ENCODE assay signal across 28 mouse cellular contexts in genomic region chr1:24347621-24348160, GRCm38 (mm10).
A peak's percentile ranks its signal among the peaks of the same experiment; 100 is the strongest.
DNase-seq lines count a peak whose midpoint lies in the region; ATAC-seq lines count a peak whose summit lies in the region.
"Had no signal": no experiment of that assay in that cellular context is flagged by ENCODE, and none has a peak within 500 bp of the region (broad histone marks: within the 10 kb centered on the region; RNA-seq: fewer than 3 reads in every experiment).

No protein-coding gene starts in this region.

- no peaks in the 10 kb centered on the region for H3K9me3 ChIP-seq in kidney, embryonic 14.5 days (ENCODE audit: control insufficient read depth, low read length)
- H3K9me3 ChIP-seq in midbrain, embryonic 13.5 days: no peaks in the 10 kb centered on the region
- H3K9me3 ChIP-seq: embryonic facial prominence, embryonic 10.5 days; embryonic facial prominence, embryonic 13.5 days; forebrain, embryonic 12.5 days; forebrain, embryonic 15.5 days; G1E; heart, embryonic 13.5 days had no signal

- H3K36me3 ChIP-seq in kidney, embryonic 14.5 days (ENCODE audit: control insufficient read depth, insufficient read depth, low read length): no peaks in the 10 kb centered on the region
- no peaks in the 10 kb centered on the region for H3K36me3 ChIP-seq in midbrain, embryonic 13.5 days
- H3K36me3 ChIP-seq: embryonic facial prominence, embryonic 10.5 days; embryonic facial prominence, embryonic 13.5 days; forebrain, embryonic 12.5 days; forebrain, embryonic 15.5 days; G1E; heart, embryonic 13.5 days had no signal

- peak; percentile 36 for DNase-seq in kidney, adult 11 months
- DNase-seq in kidney, postnatal 10 days: no peak
- peak; percentile 81 for DNase-seq in kidney, adult 9 months
- peak; percentile 44 for DNase-seq in ES-CJ7 (ENCODE audit: low read depth, low spot score)
- DNase-seq: adrenal gland, adult 8-10 months; adrenal gland, postnatal 25 days; cerebellum, adult 11-12 months; cerebellum, adult 8-10 months; cerebellum, postnatal 10 days; cerebellum, postnatal 36 days; embryo, embryonic 11 days; gastrocnemius, postnatal 25 days; heart, adult 18-20 months; heart, postnatal 14 days; heart, postnatal 4 days had no signal

- H3K27ac ChIP-seq in kidney, embryonic 14.5 days (ENCODE audit: low read depth, low read length): no peak overlapping the region
- H3K27ac ChIP-seq in midbrain, embryonic 13.5 days: no peak overlapping the region
- H3K27ac ChIP-seq: embryonic facial prominence, embryonic 10.5 days; embryonic facial prominence, embryonic 13.5 days; forebrain, embryonic 12.5 days; forebrain, embryonic 15.5 days; heart, embryonic 13.5 days; hindbrain, embryonic 14.5 days; hindbrain, postnatal 0 days had no signal

- ATAC-seq in kidney, embryonic 14.5 days (ENCODE audit: low FRiP score, low TSS enrichment): no peak
- no peak for ATAC-seq in midbrain, embryonic 13.5 days
- ATAC-seq: activated CD4-positive, CD25-positive, alpha-beta regulatory T cell, adult 4 months; forebrain, embryonic 15.5 days; hindbrain, postnatal 0 days; Patski had no signal

- no peak overlapping the region for H3K4me2 ChIP-seq in kidney, embryonic 14.5 days (replicated peaks; ENCODE audit: low read depth, low read length)
- H3K4me2 ChIP-seq in midbrain, embryonic 13.5 days (replicated peaks): no peak overlapping the region
- H3K4me2 ChIP-seq: embryonic facial prominence, embryonic 13.5 days; forebrain, embryonic 12.5 days; forebrain, embryonic 15.5 days; heart, embryonic 13.5 days; hindbrain, embryonic 14.5 days had no signal

- 76% methylated on average over 5 of the region's 5 CpGs for WGBS in kidney, embryonic 14.5 days
- 76% methylated on average over 5 of the region's 5 CpGs for WGBS in midbrain, embryonic 13.5 days

- H3K4me1 ChIP-seq in kidney, embryonic 14.5 days (ENCODE audit: control insufficient read depth, insufficient read depth, low read length): no peaks in the 10 kb centered on the region
- H3K4me1 ChIP-seq in midbrain, embryonic 13.5 days (replicated peaks): no peaks in the 10 kb centered on the region
- H3K4me1 ChIP-seq: embryonic facial prominence, embryonic 10.5 days; embryonic facial prominence, embryonic 13.5 days; forebrain, embryonic 12.5 days; forebrain, embryonic 15.5 days; heart, embryonic 13.5 days had no signal

- H3K9ac ChIP-seq in kidney, embryonic 14.5 days (ENCODE audit: low read depth, low read length): no peak overlapping the region
- H3K9ac ChIP-seq in midbrain, embryonic 13.5 days (replicated peaks): no peak overlapping the region
- H3K9ac ChIP-seq: embryonic facial prominence, embryonic 13.5 days; forebrain, embryonic 12.5 days; forebrain, embryonic 15.5 days; heart, embryonic 13.5 days; hindbrain, embryonic 14.5 days had no signal

- no peaks in the 10 kb centered on the region for H3K27me3 ChIP-seq in kidney, embryonic 14.5 days (ENCODE audit: control insufficient read depth, insufficient read depth, low read length)
- no peaks in the 10 kb centered on the region for H3K27me3 ChIP-seq in midbrain, embryonic 13.5 days
- H3K27me3 ChIP-seq: embryonic facial prominence, embryonic 13.5 days; forebrain, embryonic 12.5 days; forebrain, embryonic 15.5 days; heart, embryonic 13.5 days had no signal

- no peak overlapping the region for H3K4me3 ChIP-seq in kidney, embryonic 14.5 days (ENCODE audit: low read length)
- no peak overlapping the region for H3K4me3 ChIP-seq in midbrain, embryonic 13.5 days (replicated peaks)
- H3K4me3 ChIP-seq: embryonic facial prominence, embryonic 10.5 days; embryonic facial prominence, embryonic 13.5 days; erythroblast, embryonic 14.5 days; forebrain, embryonic 12.5 days; forebrain, embryonic 15.5 days; heart, embryonic 13.5 days had no signal
